Mouse (Mus musculus): Measurements from ENCODE around the gene Syt1. TPM values are rescaled to one million over a fixed set of nuclear protein-coding genes. Genes with fewer than 3 reads are reported as not detected.

The Syt1 gene
- polyA plus RNA-seq, 1 experiment from 2014 or later: 0.12 TPM

- Histone ChIP-seq H3K9ac (replicated peaks; ENCODE audit: low read depth) (no peak overlapping the region), H3K4me2 (replicated peaks; ENCODE audit: low read depth, low read length) (no peak overlapping the region), H3K27me3 (replicated peaks; ENCODE audit: insufficient read depth, low read length) (no peaks in the 10 kb centered on the region), H3K36me3 (ENCODE audit: insufficient read depth, low read length) (no peaks in the 10 kb centered on the region), H3K9me3 (ENCODE audit: low read length) (no peaks in the 10 kb centered on the region), H3K4me1 (ENCODE audit: insufficient read depth, low read depth, low read length) (no peaks in the 10 kb centered on the region), H3K4me3 (ENCODE audit: low read depth, low read length) (no peak overlapping the region), H3K27ac (ENCODE audit: low read length) (no peak overlapping the region)
- ATAC-seq (no peak), DNase-seq (ENCODE audit: low spot score) (no peak)
- 92% methylated on average over 11 of the region's 11 CpGs for WGBS
- no peak for TF ChIP-seq EP300 (IDR thresholded peaks at IDR 0.05)
- TF ChIP-seq CTCF (IDR thresholded peaks at IDR 0.05): no peak
Measured at GRCm38 (mm10) chr10:108525506-108525905, 485.3 kb downstream of the Syt1 start.

GRCm38 (mm10) chr10:108524306-108525029, 486.3 kb downstream of the Syt1 start:
- DNase-seq (ENCODE audit: low spot score) (peak; percentile 53), ATAC-seq (peak; percentile 12; the same call in 1 of the 2 replicates)
- WGBS: 51% methylated on average over 6 of the region's 6 CpGs
- Histone ChIP-seq H3K9me3 (ENCODE audit: low read length) (no peaks in the 10 kb centered on the region), H3K27me3 (replicated peaks; ENCODE audit: insufficient read depth, low read length) (no peaks in the 10 kb centered on the region), H3K4me2 (replicated peaks; ENCODE audit: low read depth, low read length) (no peak overlapping the region), H3K4me1 (ENCODE audit: insufficient read depth, low read depth, low read length) (no peaks in the 10 kb centered on the region), H3K36me3 (ENCODE audit: insufficient read depth, low read length) (no peaks in the 10 kb centered on the region), H3K9ac (replicated peaks; ENCODE audit: low read depth) (no peak overlapping the region), H3K4me3 (ENCODE audit: low read depth, low read length) (no peak overlapping the region), H3K27ac (ENCODE audit: low read length) (no peak overlapping the region)
- TF ChIP-seq CTCF (IDR thresholded peaks at IDR 0.05) (peak; percentile 52), EP300 (IDR thresholded peaks at IDR 0.05) (no peak)

GRCm38 (mm10) chr10:108519156-108519555, 491.6 kb downstream of the Syt1 start:
- Histone ChIP-seq H3K4me2 (replicated peaks; ENCODE audit: low read depth, low read length) (no peak overlapping the region), H3K9ac (replicated peaks; ENCODE audit: low read depth) (no peak overlapping the region), H3K4me3 (ENCODE audit: low read depth, low read length) (no peak overlapping the region), H3K4me1 (ENCODE audit: insufficient read depth, low read depth, low read length) (no peaks in the 10 kb centered on the region), H3K36me3 (ENCODE audit: insufficient read depth, low read length) (no peaks in the 10 kb centered on the region), H3K27me3 (replicated peaks; ENCODE audit: insufficient read depth, low read length) (no peaks in the 10 kb centered on the region), H3K9me3 (ENCODE audit: low read length) (no peaks in the 10 kb centered on the region), H3K27ac (ENCODE audit: low read length) (no peak overlapping the region)
- ATAC-seq (no peak), DNase-seq (ENCODE audit: low spot score) (no peak)
- TF ChIP-seq CTCF (IDR thresholded peaks at IDR 0.05) (no peak), EP300 (IDR thresholded peaks at IDR 0.05) (no peak)
- WGBS: 25% methylated on average over 6 of the region's 6 CpGs

GRCm38 (mm10) chr10:108517076-108517475, 493.7 kb downstream of the Syt1 start:
- Histone ChIP-seq H3K4me2 (replicated peaks; ENCODE audit: low read depth, low read length) (no peak overlapping the region), H3K4me3 (ENCODE audit: low read depth, low read length) (no peak overlapping the region), H3K36me3 (ENCODE audit: insufficient read depth, low read length) (no peaks in the 10 kb centered on the region), H3K4me1 (ENCODE audit: insufficient read depth, low read depth, low read length) (no peaks in the 10 kb centered on the region), H3K9me3 (ENCODE audit: low read length) (no peaks in the 10 kb centered on the region), H3K27me3 (replicated peaks; ENCODE audit: insufficient read depth, low read length) (no peaks in the 10 kb centered on the region), H3K27ac (ENCODE audit: low read length) (no peak overlapping the region), H3K9ac (replicated peaks; ENCODE audit: low read depth) (no peak overlapping the region)
- no peak for ATAC-seq
- TF ChIP-seq EP300 (IDR thresholded peaks at IDR 0.05) (no peak), CTCF (IDR thresholded peaks at IDR 0.05) (no peak)
- no peak for DNase-seq (ENCODE audit: low spot score)
- WGBS: 57% methylated on average over 9 of the region's 9 CpGs

GRCm38 (mm10) chr10:108514671-108515070, 496.1 kb downstream of the Syt1 start:
- Histone ChIP-seq H3K4me1 (ENCODE audit: insufficient read depth, low read depth, low read length) (no peaks in the 10 kb centered on the region), H3K9me3 (ENCODE audit: low read length) (no peaks in the 10 kb centered on the region), H3K27ac (ENCODE audit: low read length) (no peak overlapping the region), H3K4me2 (replicated peaks; ENCODE audit: low read depth, low read length) (no peak overlapping the region), H3K27me3 (replicated peaks; ENCODE audit: insufficient read depth, low read length) (no peaks in the 10 kb centered on the region), H3K36me3 (ENCODE audit: insufficient read depth, low read length) (no peaks in the 10 kb centered on the region), H3K9ac (replicated peaks; ENCODE audit: low read depth) (no peak overlapping the region), H3K4me3 (ENCODE audit: low read depth, low read length) (no peak overlapping the region)
- no peak for DNase-seq (ENCODE audit: low spot score)
- no peak for ATAC-seq
- TF ChIP-seq CTCF (IDR thresholded peaks at IDR 0.05): no peak
- no peak for TF ChIP-seq EP300 (IDR thresholded peaks at IDR 0.05)
- 54% methylated on average over 7 of the region's 7 CpGs for WGBS

GRCm38 (mm10) chr10:108509579-108509978, 501.2 kb downstream of the Syt1 start:
- Histone ChIP-seq H3K27ac (ENCODE audit: low read length) (no peak overlapping the region), H3K9me3 (ENCODE audit: low read length) (no peaks in the 10 kb centered on the region), H3K36me3 (ENCODE audit: insufficient read depth, low read length) (no peaks in the 10 kb centered on the region), H3K27me3 (replicated peaks; ENCODE audit: insufficient read depth, low read length) (no peaks in the 10 kb centered on the region), H3K4me2 (replicated peaks; ENCODE audit: low read depth, low read length) (no peak overlapping the region), H3K9ac (replicated peaks; ENCODE audit: low read depth) (no peak overlapping the region), H3K4me1 (ENCODE audit: insufficient read depth, low read depth, low read length) (no peaks in the 10 kb centered on the region; the same call in 1 of the 2 replicates), H3K4me3 (ENCODE audit: low read depth, low read length) (no peak overlapping the region)
- DNase-seq (ENCODE audit: low spot score): no peak
- TF ChIP-seq CTCF (IDR thresholded peaks at IDR 0.05) (no peak), EP300 (IDR thresholded peaks at IDR 0.05) (no peak)
- ATAC-seq: no peak
- 83% methylated on average over 3 of the region's 3 CpGs for WGBS
